Comparison of ENCODE assay signal across 20 mouse cellular contexts in the genomic region with DNA sequence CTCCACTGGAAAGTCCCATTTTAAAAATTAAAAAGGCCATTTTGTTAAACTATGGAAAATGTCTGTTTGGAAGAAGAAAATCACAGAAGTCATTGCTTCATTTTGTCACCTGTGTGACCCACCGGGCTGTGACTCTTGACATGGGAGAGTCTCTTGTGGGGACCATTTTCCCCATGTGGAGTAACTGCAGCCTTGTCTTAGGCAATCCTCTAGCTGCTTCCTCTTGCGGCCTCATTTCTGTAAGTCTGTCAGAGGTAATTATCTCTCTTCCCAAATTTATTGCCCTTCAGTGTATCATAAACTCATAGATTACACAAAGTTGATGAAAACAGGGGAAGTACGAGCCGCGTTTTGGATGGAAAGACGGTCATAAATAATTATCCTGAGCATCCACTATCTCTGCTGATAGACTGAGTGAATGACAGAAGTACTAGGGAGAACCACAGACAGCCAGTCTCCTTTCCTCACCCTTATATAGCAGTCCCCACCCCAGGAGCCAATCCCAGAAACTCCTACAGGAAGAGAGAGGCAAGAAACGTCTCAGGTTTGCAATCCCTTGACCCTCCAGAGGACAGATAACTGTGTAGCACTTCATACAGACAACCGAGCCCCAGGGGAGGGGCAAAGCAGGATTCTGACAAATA. TPM values are rescaled to one million over a fixed set of nuclear protein-coding genes. Genes with fewer than 3 reads are reported as not detected.
DNase-seq lines count a peak whose midpoint lies in the region; ATAC-seq lines count a peak whose summit lies in the region.
"Had no signal": no experiment of that assay in that cellular context is flagged by ENCODE, and none has a peak within 500 bp of the region (broad histone marks: within the 10 kb centered on the region; RNA-seq: fewer than 3 reads in every experiment).

No protein-coding gene starts in this region.

- no peaks in the 10 kb centered on the region for H3K9me3 ChIP-seq in heart, embryonic 12.5 days (replicated peaks)
- no peaks in the 10 kb centered on the region for H3K9me3 ChIP-seq in midbrain, embryonic 11.5 days (ENCODE audit: control insufficient read depth, low read length)
- H3K9me3 ChIP-seq in midbrain, embryonic 10.5 days (replicated peaks), result no peaks in the 10 kb centered on the region
- no peaks in the 10 kb centered on the region for H3K9me3 ChIP-seq in intestine, embryonic 16.5 days (ENCODE audit: control insufficient read depth, low read length)
- no peaks in the 10 kb centered on the region for H3K9me3 ChIP-seq in hindbrain, embryonic 14.5 days (ENCODE audit: control insufficient read depth, low read length)
- H3K9me3 ChIP-seq in hindbrain, embryonic 12.5 days (replicated peaks), result no peaks in the 10 kb centered on the region
- H3K9me3 ChIP-seq: embryonic facial prominence, embryonic 15.5 days; heart, embryonic 15.5 days; hindbrain, embryonic 15.5 days; liver, embryonic 12.5 days; midbrain, embryonic 13.5 days; neural tube, embryonic 15.5 days had no signal

- ATAC-seq in heart, embryonic 12.5 days (ENCODE audit: insufficient number of reproducible peaks, low FRiP score), result no peak
- ATAC-seq in midbrain, embryonic 11.5 days (ENCODE audit: low FRiP score), result no peak
- peak; percentile 64 for ATAC-seq in intestine, embryonic 16.5 days
- ATAC-seq in hindbrain, embryonic 14.5 days (ENCODE audit: low FRiP score), result no peak
- ATAC-seq in hindbrain, embryonic 12.5 days (ENCODE audit: low FRiP score), result no peak
- ATAC-seq: liver, embryonic 12.5 days; midbrain, embryonic 13.5 days had no signal

- H3K4me3 ChIP-seq in heart, embryonic 12.5 days, result no peak overlapping the region
- H3K4me3 ChIP-seq in midbrain, embryonic 11.5 days (ENCODE audit: low read depth, low read length), result no peak overlapping the region
- H3K4me3 ChIP-seq in midbrain, embryonic 10.5 days, result no peak overlapping the region
- no peak overlapping the region for H3K4me3 ChIP-seq in intestine, embryonic 16.5 days (ENCODE audit: low read length)
- no peak overlapping the region for H3K4me3 ChIP-seq in hindbrain, embryonic 14.5 days (replicated peaks; ENCODE audit: low read length)
- H3K4me3 ChIP-seq in hindbrain, embryonic 12.5 days, result no peak overlapping the region
- H3K4me3 ChIP-seq: embryonic facial prominence, embryonic 15.5 days; heart, embryonic 15.5 days; hindbrain, embryonic 15.5 days; liver, embryonic 12.5 days; midbrain, embryonic 13.5 days; neural tube, embryonic 15.5 days had no signal

- H3K27me3 ChIP-seq in heart, embryonic 12.5 days (replicated peaks), result no peaks in the 10 kb centered on the region
- H3K27me3 ChIP-seq in midbrain, embryonic 11.5 days (ENCODE audit: control insufficient read depth, insufficient read depth, low read length), result no peaks in the 10 kb centered on the region
- H3K27me3 ChIP-seq in midbrain, embryonic 10.5 days (ENCODE audit: low read depth, poor library complexity, severe bottlenecking), result no peaks in the 10 kb centered on the region
- no peaks in the 10 kb centered on the region for H3K27me3 ChIP-seq in intestine, embryonic 16.5 days (replicated peaks; ENCODE audit: control insufficient read depth, insufficient read depth, low read length)
- H3K27me3 ChIP-seq in hindbrain, embryonic 14.5 days (ENCODE audit: control insufficient read depth, insufficient read depth, low read length), result no peaks in the 10 kb centered on the region
- H3K27me3 ChIP-seq in hindbrain, embryonic 12.5 days, result no peaks in the 10 kb centered on the region
- H3K27me3 ChIP-seq: embryonic facial prominence, embryonic 15.5 days; heart, embryonic 15.5 days; hindbrain, embryonic 15.5 days; liver, embryonic 12.5 days; midbrain, embryonic 13.5 days; neural tube, embryonic 15.5 days had no signal

- H3K4me2 ChIP-seq in heart, embryonic 12.5 days, result peak overlapping the region; percentile 8; the same call in 1 of the 2 replicates
- no peak overlapping the region for H3K4me2 ChIP-seq in midbrain, embryonic 11.5 days
- H3K4me2 ChIP-seq in intestine, embryonic 16.5 days (ENCODE audit: low read depth, low read length), result peak overlapping the region; percentile 8; the same call in 1 of the 2 replicates
- H3K4me2 ChIP-seq in hindbrain, embryonic 14.5 days (replicated peaks), result no peak overlapping the region
- no peak overlapping the region for H3K4me2 ChIP-seq in hindbrain, embryonic 12.5 days (replicated peaks)
- H3K4me2 ChIP-seq: embryonic facial prominence, embryonic 15.5 days; heart, embryonic 15.5 days; hindbrain, embryonic 15.5 days; liver, embryonic 12.5 days; midbrain, embryonic 13.5 days; neural tube, embryonic 15.5 days had no signal

- H3K27ac ChIP-seq in heart, embryonic 12.5 days (ENCODE audit: poor library complexity, severe bottlenecking), result 0 out of 2 replicates have a peak overlapping the region, but pooled peaks have one; percentile 3
- no peak overlapping the region for H3K27ac ChIP-seq in midbrain, embryonic 11.5 days (ENCODE audit: low read depth, low read length)
- H3K27ac ChIP-seq in midbrain, embryonic 10.5 days (replicated peaks), result no peak overlapping the region
- peak overlapping the region; percentile 17; the same call in 1 of the 2 replicates for H3K27ac ChIP-seq in intestine, embryonic 16.5 days (ENCODE audit: low read length)
- H3K27ac ChIP-seq in hindbrain, embryonic 14.5 days, result no peak overlapping the region
- no peak overlapping the region for H3K27ac ChIP-seq in hindbrain, embryonic 12.5 days
- H3K27ac ChIP-seq: heart, embryonic 15.5 days; hindbrain, embryonic 15.5 days; liver, embryonic 12.5 days; midbrain, embryonic 13.5 days; neural tube, embryonic 15.5 days had no signal

- 28% methylated on average over 8 of the region's 8 CpGs for WGBS in heart, embryonic 12.5 days
- 80% methylated on average over 8 of the region's 8 CpGs for WGBS in midbrain, embryonic 11.5 days
- WGBS in midbrain, embryonic 10.5 days, result 80% methylated on average over 8 of the region's 8 CpGs
- WGBS in intestine, embryonic 16.5 days, result 37% methylated on average over 8 of the region's 8 CpGs
- WGBS in hindbrain, embryonic 14.5 days, result 77% methylated on average over 8 of the region's 8 CpGs
- WGBS in hindbrain, embryonic 12.5 days, result 78% methylated on average over 8 of the region's 8 CpGs

- H3K36me3 ChIP-seq in heart, embryonic 12.5 days, result no peaks in the 10 kb centered on the region
- no peaks in the 10 kb centered on the region for H3K36me3 ChIP-seq in midbrain, embryonic 11.5 days (ENCODE audit: control insufficient read depth, insufficient read depth, low read length)
- H3K36me3 ChIP-seq in midbrain, embryonic 10.5 days, result peaks cover 3% of the 10 kb centered on the region; the same call in 1 of the 2 replicates
- H3K36me3 ChIP-seq in intestine, embryonic 16.5 days (ENCODE audit: control insufficient read depth, insufficient read depth, low read length), result no peaks in the 10 kb centered on the region
- no peaks in the 10 kb centered on the region for H3K36me3 ChIP-seq in hindbrain, embryonic 14.5 days (replicated peaks; ENCODE audit: control insufficient read depth, insufficient read depth)
- no peaks in the 10 kb centered on the region for H3K36me3 ChIP-seq in hindbrain, embryonic 12.5 days
- H3K36me3 ChIP-seq: embryonic facial prominence, embryonic 15.5 days; heart, embryonic 15.5 days; hindbrain, embryonic 15.5 days; liver, embryonic 12.5 days; midbrain, embryonic 13.5 days; neural tube, embryonic 15.5 days had no signal

- H3K4me1 ChIP-seq in heart, embryonic 12.5 days (replicated peaks), result peaks cover 44% of the 10 kb centered on the region
- peaks cover 20% of the 10 kb centered on the region for H3K4me1 ChIP-seq in midbrain, embryonic 11.5 days (ENCODE audit: control insufficient read depth, insufficient read depth, low read length)
- peaks cover 58% of the 10 kb centered on the region for H3K4me1 ChIP-seq in midbrain, embryonic 10.5 days
- H3K4me1 ChIP-seq in intestine, embryonic 16.5 days (ENCODE audit: control insufficient read depth, insufficient read depth, low read length), result peaks cover 47% of the 10 kb centered on the region
- peaks cover 23% of the 10 kb centered on the region for H3K4me1 ChIP-seq in hindbrain, embryonic 14.5 days (replicated peaks; ENCODE audit: control insufficient read depth, insufficient read depth, low read length)
- peaks cover 33% of the 10 kb centered on the region for H3K4me1 ChIP-seq in hindbrain, embryonic 12.5 days

- no peak overlapping the region for H3K9ac ChIP-seq in heart, embryonic 12.5 days
- no peak overlapping the region for H3K9ac ChIP-seq in midbrain, embryonic 11.5 days (ENCODE audit: low read length)
- H3K9ac ChIP-seq in intestine, embryonic 16.5 days (ENCODE audit: low read depth, low read length), result no peak overlapping the region
- no peak overlapping the region for H3K9ac ChIP-seq in hindbrain, embryonic 14.5 days
- H3K9ac ChIP-seq in hindbrain, embryonic 12.5 days, result no peak overlapping the region
- H3K9ac ChIP-seq: embryonic facial prominence, embryonic 15.5 days; heart, embryonic 15.5 days; hindbrain, embryonic 15.5 days; liver, embryonic 12.5 days; midbrain, embryonic 13.5 days; neural tube, embryonic 15.5 days had no signal

- DNase-seq in heart, adult 8-10 months (ENCODE audit: low spot score), result no peak
- DNase-seq in midbrain, embryonic 11.5 days (ENCODE audit: low spot score, missing footprints), result peak; percentile 79
- no peak for DNase-seq in midbrain, embryonic 10.5 days (ENCODE audit: low spot score)
- no peak for DNase-seq in hindbrain, embryonic 14.5 days (ENCODE audit: low spot score)
- DNase-seq: B cell, adult 2 months; cerebellum, postnatal 10 days; embryo, embryonic 11 days; gastrocnemius, postnatal 36 days; kidney, adult 18-20 months; right cerebral cortex, postnatal 25 days; thymus, postnatal 4 days had no signal

RNA-seq across cellular contexts. Expression of a gene that starts 14.5 kb away (rescaled TPM):
- polyA plus RNA-seq in heart, embryonic 12.5 days (2016; fragmentation: Nextera tagmentation; extraction: Ambion mirVana), result 2.6 and 3.0 TPM in 2 replicates
- total RNA-seq in heart, adult 8-10 months (2022), result 1 to 10 TPM; 1.9 to 3.3 (median 2.7) TPM
- polyA plus RNA-seq in midbrain, embryonic 11.5 days (2014; fragmentation: Nextera tagmentation; extraction: Ambion mirVana), result 5.3 and 6.1 TPM in 2 replicates
- polyA plus RNA-seq in midbrain, embryonic 10.5 days (2016; fragmentation: Nextera tagmentation; extraction: Ambion mirVana), result 5.4 and 6.8 TPM in 2 replicates
- 3.6 and 4.0 TPM in 2 replicates for polyA plus RNA-seq in intestine, embryonic 16.5 days (2015; fragmentation: Nextera tagmentation; extraction: Ambion mirVana)
- polyA plus RNA-seq in hindbrain, embryonic 14.5 days (2014; fragmentation: Nextera tagmentation; extraction: Ambion mirVana), result 6.6 and 8.0 TPM in 2 replicates
- polyA plus RNA-seq in hindbrain, embryonic 12.5 days (2016; fragmentation: Nextera tagmentation; extraction: Ambion mirVana), result 8.3 and 8.9 TPM in 2 replicates

Comparison
In these comparisons a context has a peak if more than half of its experiments do, and no peak if none do; other contexts are left out.
1. H3K27ac ChIP-seq: peak in heart, embryonic 12.5 days (single experiment) and intestine, embryonic 16.5 days (single experiment); none in midbrain, embryonic 11.5 days (single experiment), midbrain, embryonic 10.5 days (single experiment), hindbrain, embryonic 14.5 days (single experiment) and hindbrain, embryonic 12.5 days (single experiment).
2. H3K4me2 ChIP-seq: peak in heart, embryonic 12.5 days (single experiment) and intestine, embryonic 16.5 days (single experiment); none in midbrain, embryonic 11.5 days (single experiment), hindbrain, embryonic 14.5 days (single experiment) and hindbrain, embryonic 12.5 days (single experiment).